Mouse (Mus musculus): ENCODE data around the gene Osbpl7.
A peak's percentile ranks its signal among the peaks of the same experiment; 100 is the strongest.

Osbpl7 gene

GRCm38 (mm10) chr11:97050216-97050943 lies at the start of gene Osbpl7:
Osbpl7 (plus strand) TSS chr11:97050628.
- DNase-seq: peak; percentile 80

DNA sequence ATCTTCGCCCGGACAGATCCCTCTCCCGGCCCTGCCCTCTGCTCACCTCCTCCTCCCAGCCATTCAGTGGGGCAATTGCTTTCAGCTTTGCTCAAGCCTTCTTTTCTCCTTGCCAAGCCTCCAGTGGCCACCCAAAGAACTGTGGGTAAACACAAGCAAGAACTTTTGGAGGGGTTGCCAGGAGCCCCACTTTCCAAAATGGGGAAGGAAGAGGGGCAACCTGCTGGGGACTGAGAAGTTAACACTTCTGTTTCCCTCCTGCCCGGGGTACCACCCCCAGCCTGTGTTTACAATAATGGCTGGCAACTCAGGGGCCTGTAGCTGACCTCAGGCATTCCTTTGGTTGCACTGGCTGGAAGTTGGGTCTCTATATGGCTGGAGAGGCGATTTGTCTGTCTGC lies 47.3 kb upstream of the Osbpl7 start:
- no peak for DNase-seq

GRCm38 (mm10) chr11:97007093-97007794 lies 43.2 kb upstream of the Osbpl7 start:
- DNase-seq: no peak

- DNase-seq: no peak
These were observed 41.1 kb upstream of the Osbpl7 start for GRCm38 (mm10) chr11:97009198-97009790.

DNA sequence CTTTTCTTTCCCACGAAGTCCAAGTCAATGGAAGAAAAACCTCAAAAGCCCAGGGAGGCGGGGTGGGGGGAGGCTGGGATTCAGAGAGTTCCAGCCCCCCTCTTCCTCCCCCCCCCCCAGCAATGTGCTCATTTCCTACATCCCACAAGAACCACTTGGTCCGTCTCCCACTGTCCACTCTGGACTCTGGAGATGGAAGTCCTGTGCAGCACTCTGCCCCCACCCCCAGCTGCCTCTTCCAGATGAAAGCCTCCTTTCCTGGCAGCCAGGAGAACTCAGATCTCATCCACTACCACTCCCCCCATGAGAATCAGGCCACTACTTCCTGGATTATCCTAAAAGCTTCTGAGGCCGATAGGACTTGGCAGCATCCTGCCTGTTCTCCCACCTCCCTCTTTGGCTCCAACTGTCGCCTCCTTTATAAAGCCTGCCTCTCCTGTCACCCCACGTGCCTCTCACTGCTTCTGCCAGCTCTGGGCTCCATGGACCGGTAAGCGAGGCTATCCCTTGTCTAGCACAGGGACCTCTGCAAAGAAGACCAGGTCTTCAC lies 37.2 kb upstream of the Osbpl7 start, which contains the start of gene Sp6:
TSS of gene Sp6 (plus strand) at position 274 of the 550 bp plus-strand sequence.
- no peak for DNase-seq

GRCm38 (mm10) chr11:97017696-97018582 lies 32.5 kb upstream of the Osbpl7 start:
- DNase-seq: no peak

DNA sequence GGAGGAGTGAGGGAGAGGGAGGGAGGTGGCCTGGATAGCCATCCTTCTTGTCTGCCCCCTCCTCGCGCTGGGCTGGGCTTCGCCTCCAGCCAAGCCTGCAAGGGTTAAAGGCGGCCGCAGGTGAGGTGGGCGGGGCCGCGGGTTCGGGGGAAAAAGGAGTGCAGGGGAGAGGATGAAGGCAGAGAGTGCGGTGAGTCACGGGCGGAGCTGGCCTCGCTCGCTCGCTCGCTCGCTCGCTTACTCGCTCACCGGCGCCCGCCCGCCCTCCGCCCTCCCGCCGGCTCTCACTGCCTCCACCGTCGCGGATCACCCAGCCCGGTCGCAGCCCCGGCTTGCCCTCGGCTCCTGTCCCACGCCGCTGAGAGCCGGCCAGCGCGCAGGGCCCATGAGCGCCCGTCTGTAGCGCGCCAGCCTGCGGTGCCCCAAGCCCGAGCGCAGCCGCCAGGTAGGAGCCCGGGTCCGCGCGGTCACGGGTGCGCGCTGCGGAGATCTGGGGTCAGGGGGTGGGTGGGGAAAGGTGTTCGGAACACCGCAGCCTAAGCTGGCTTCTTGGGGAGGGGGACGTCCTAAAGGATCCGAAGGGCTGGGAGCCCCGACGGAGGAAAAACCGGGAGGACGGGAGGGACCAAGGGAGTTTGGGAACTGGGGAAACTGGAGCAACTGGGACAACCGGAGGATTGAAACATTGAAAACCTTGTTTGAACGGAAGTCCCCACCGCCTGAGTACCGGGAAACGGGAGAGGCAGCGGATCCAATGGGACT lies 31.7 kb upstream of the Osbpl7 start:
- no peak for DNase-seq

DNA sequence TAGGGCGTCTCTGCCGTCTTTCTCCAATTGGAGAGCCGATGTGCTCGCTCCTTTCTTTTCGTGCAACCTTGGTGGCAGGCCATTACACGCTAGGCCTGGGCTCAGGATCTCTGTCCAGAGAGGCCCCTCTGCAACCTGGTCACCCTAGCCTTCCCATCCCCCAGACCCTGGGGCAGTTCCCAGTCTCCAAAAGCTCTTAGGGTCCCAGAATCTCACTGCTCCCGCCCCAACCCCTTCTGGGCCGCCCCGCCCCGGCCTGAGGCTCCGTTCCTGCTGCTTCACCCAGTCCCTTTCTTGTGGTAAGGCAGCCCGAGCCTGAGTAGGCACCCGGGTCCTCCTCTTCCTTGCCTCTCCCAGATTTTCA lies 31.1 kb upstream of the Osbpl7 start:
- no peak for DNase-seq

DNA sequence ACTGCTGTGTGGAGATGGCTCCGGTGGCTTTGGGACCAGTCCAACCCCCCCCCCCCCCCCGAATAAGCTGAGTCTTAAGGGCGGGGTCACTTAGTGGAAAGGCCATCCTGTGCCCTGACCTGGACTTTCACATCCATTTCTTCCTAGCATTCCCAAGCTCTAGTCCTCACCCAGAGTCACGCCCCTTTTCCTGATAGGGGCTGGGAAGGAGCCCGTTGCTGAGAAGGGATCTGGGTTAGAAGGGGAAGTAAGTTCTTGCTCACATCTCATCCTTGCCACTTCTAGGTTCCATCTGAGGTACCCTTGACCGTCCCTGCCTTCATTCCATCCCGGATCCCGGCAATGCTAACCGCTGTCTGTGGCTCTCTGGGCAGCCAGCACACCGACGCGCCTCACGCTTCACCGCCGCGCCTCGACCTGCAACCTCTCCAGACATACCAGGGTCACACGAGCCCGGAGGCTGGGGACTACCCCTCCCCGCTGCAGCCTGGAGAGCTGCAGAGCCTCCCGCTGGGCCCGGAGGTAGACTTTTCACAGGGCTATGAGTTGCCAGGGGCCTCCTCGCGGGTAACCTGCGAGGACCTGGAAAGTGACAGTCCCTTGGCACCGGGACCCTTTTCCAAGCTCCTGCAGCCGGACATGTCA lies 29.2 kb upstream of the Osbpl7 start:
- DNase-seq: no peak

- DNase-seq: peak; percentile 83
These were observed 28.4 kb upstream of the Osbpl7 start for GRCm38 (mm10) chr11:97021873-97022484.

DNA sequence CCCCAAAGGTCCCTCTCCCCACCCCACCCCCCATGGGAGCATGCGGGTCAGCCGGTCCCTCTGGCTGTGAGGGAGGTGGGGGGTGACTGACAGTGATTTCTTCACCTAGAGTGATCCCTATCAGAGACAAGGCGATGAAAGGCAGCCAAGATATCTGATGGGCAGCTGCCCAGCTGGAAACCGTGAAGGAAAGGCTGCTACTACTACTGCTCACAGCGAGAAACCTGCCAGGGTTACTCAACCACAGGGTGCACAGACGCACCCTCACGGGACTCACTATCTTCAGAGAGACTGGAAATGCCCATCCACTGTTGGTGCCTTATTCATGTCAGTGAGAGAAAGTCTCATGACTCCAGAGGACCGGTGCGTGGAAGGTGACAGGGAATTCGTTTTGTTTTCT lies 25.5 kb upstream of the Osbpl7 start:
- DNase-seq: no peak

GRCm38 (mm10) chr11:97025721-97026344 lies 24.6 kb upstream of the Osbpl7 start:
- DNase-seq: peak; percentile 90

GRCm38 (mm10) chr11:97029686-97030417 lies 20.6 kb upstream of the Osbpl7 start, which contains the start of gene Scrn2:
Scrn2 (plus strand) TSS chr11:97029938.
- DNase-seq: peak; percentile 87

GRCm38 (mm10) chr11:97030426-97030825 lies 20.0 kb upstream of the Osbpl7 start:
- DNase-seq: no peak

DNA sequence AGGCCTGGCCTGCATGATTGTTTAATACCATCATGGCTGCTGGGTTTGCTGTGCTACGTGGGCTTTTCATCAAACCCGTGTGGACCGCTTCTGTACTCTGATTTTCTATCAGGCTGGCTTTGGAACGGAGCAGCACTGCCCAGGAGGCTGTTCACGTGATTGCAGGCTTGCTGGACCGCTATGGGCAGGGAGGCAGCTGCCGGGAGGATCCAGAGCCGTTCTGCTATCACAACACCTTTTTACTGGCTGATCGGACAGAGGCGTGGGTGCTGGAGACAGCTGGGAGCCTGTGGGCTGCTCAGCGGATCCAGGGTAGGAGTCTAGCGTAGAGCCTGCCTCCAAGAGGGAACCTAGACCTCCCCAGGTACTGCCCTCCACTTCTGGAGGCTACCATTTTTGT lies 18.5 kb upstream of the Osbpl7 start:
- no peak for DNase-seq

DNA sequence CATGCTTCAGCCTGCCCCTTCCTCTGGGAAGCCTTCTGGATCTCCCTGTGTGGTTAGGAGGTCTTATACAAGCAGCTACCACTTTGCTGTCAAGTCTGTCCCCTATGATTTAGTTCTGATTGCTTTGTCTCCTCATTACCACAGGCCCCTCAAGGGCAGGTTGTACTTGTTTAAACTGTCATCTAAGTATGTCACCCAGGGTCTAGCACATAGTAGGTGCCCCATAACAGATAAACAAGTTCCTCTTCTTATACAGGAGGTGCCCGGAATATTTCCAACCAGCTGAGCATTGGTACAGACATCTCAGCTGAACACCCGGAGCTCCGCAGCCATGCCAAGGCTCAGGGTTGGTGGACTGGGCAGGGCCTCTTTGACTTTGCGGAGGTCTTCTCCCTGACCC lies 17.9 kb upstream of the Osbpl7 start:
- no peak for DNase-seq

DNA sequence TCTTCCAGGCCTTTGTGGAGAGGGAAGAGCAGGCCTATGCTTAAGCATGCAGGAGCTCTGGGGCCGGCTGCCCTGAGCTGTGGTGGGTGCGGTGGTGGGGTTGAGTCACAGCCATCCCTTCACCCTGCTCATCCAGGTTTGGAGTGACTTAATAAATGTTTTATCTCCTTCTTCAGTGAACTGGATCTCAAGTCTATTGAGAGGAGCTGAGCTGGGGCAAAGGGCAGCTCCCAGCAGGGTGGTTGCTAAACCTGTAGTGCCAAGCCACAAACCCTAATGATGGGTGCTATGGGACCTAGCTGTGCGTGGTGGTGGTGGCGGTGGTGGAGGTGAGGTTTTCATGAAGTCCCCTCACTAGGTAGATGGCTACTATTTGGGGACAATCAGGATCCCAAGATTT lies 16.6 kb upstream of the Osbpl7 start:
- no peak for DNase-seq

DNA sequence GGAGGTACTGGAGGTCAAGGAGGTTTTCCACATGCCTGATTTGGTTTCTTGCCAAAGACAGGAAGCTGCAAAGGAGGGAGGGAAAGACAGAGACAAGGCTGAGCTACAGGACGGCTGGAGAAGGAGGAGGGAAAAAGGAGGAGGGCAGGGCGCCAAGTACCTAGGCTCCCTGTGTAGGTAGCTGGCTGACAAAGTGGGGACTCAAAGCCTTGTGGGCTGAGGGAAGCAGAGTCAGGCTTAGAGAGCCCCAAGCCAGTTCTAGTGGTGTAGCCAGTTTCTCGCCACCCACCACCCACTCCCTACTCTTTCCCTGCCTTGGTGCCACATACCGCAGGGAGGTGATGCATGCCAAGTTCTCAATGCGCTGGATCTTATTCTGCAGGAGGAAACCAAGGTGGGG lies 14.3 kb upstream of the Osbpl7 start:
- DNase-seq: no peak

GRCm38 (mm10) chr11:97038881-97039280 lies 11.5 kb upstream of the Osbpl7 start:
- DNase-seq: no peak
